Mouse (Mus musculus) mouse embryonic stem cell (cell line): ENCODE data around the gene Wbp2nl.
"Not testable (repeated sequence)": the region's sequence is repeated elsewhere in the genome, so short reads cannot be mapped to it uniquely, and the experiment has no call there.

Source experiments
- in situ Hi-C, 2 experiments: fragments of 300-500 bp; cut with MboI; formaldehyde crosslinking; loops; 1 replicate in 1 of 2; 3 replicates in 1 of 2; pipeline ENCODE4 v1.14.3; 2019 to 2020; ENCODE audit warnings: low sequenced_read_pairs in 2 of 2, low pct_unique_long_range_greater_than_20kb in 1 of 2, mixed read lengths in 1 of 2; ENCODE audit not compliant: unreplicated experiment in 1 of 2

Wbp2nl gene

DNA sequence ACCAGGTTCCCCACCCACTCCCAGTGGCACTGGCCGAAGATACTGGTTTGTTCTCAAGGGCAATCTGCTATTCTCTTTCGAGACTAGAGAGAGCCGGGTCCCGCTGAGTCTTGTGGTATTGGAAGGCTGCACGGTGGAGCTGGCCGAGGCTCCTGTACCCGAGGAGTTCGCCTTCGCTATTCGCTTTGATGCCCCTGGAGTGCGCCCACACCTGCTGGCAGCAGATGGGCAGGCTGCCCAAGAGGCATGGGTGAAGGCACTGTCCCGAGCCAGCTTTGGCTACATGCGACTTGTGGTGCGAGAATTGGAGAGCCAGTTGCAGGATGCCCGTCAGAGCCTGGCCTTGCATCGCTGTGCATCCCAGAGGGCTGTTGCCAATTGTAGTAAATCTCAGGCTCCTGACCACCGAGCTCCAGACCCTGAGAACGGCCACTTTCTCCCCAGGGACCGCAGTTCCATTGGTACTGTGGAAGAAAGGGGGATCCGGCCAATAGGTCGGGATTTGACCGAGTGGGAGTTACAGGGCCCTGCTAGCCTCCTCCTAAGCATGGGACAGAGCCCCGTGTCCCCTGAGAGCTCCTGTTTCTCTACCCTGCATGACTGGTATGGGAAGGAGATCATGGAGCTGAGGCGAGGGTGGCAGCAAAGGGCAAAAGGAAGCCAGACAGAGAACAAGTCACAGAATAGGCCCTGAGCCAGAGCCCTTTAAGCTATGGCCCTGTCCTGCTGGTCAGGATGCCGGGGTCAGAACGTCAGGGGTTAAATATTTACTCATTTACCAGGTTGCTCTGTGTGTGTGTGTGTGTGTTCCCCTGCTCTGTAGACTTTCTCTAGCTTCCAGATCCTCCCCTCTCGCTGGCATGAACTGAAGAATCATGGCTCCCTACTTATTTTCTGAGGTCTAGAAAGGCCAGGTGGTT lies 44.9 kb downstream of the Wbp2nl start:
- in situ Hi-C loops: no loop called here

DNA sequence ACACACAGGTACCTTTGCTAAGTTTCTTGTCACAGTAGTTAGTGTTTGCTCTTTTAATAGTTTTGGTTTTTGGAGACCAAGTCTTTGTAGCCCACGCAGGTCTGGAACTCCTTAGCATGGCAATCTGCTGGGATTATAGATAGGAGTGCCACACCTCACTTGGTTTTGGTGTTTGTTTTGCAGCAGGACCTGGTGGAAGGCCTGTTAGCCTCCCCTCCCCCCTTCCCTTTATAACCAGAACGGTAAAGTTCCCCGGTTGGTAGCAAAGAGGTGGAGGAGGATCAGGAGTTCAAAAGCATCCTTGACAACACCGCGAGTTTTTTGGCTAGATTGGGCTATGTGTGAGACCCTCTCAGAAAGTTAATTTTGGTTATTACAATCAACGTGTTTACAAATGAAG lies 46.2 kb downstream of the Wbp2nl start:
- in situ Hi-C loops: no loop called here

DNA sequence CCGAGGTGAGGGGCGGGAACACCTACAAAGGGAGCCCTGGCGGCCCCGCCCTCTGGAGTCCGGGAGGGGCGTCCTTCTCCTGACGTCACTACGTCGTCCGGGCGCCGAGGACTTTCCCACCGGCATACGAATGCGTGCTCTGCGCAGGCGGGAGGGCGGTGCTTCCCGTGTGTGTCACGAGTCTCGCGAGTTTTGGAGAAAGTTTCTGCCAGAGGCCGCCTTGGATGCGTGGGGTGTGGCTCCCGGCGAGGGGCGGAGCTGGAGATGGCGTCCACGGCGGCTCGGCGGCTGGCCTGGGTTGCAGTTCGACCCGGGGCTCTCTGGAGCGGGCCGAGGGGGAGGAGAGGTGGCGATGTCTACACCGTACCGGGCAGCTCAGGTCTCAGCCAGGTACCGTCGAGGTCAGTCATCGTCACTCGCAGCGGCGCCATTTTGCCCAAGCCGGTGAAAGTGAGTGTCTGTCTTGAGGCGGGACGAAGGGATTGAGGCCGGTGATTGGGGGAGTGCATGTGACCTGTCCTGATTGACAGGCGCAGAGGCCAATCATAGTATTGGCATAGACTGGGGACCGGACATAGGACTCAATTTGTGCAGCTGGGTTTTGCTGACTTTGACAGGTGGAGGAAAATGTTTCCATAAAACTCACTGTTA lies 47.2 kb downstream of the Wbp2nl start:
- in situ Hi-C loops: no loop called here

DNA sequence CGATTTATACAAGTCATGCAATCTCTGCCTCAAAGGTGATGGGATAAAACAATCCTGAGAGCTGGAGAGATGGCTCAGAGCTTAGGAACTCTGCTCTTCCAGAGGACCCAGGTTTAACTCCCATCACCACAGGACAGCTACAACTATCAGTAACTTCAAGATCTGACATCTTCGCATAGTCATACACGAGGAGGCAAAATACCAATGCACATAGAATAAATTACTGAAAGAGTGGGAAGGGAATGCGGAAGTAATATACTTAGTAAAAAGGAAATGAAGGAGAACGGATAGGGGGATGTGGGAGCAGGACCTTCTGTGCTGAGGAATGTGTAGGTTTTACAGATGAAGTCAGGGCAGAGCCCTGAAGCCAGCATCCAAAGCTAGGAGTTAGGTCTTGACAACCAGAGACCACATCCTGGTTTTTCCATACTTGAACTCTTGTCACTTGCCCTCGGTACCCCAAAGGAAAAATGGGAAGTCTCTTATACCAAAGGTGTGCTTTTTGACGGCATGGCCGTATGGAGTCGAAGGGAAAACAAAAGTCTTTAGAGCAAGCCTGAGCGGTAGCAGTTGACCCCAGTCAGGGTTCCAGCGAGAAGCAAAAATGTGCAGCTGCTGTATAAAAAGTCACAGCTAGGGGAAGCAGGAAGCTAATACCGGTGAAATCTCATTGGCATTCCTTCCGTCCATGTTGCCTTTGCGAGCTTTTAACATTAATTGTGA lies 48.0 kb downstream of the Wbp2nl start:
- in situ Hi-C loops: no loop called here

DNA sequence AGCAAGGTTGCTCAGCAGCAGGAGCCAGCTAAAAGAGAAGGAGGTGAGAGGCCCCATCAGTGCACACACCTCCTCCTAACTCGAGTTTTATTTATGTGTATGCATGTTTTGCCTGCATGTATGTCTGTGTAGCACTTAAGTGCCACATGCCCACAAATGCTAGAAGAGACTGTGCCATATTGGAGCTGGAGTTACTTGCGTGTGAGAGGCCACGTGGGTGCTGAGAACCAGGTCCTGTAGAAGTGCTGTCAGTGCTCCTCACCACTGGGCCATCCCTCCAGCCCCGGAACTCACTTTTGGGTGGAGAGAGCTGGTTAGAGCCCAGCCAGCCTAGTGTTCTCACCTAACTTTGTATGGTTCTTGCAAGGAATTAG lies 48.5 kb downstream of the Wbp2nl start:
- in situ Hi-C loops: no loop called here

DNA sequence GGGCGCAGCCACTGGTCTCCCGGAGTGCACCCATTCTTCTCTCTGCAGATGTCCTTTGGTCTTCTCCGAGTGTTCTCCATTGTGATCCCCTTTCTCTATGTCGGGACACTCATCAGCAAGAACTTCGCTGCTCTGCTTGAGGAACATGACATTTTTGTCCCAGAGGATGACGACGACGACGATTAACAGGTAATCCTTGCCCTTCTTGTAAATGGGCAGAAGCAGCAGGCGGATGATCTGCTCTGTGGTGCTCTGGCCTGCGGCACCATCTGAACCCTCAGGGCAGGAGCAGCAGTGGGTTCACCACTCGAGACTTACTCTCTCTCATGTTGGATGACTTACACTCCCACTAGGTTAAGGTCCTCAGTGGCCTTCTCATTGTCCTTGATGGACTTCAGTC lies 49.1 kb downstream of the Wbp2nl start:
- in situ Hi-C loops: no loop called here

DNA sequence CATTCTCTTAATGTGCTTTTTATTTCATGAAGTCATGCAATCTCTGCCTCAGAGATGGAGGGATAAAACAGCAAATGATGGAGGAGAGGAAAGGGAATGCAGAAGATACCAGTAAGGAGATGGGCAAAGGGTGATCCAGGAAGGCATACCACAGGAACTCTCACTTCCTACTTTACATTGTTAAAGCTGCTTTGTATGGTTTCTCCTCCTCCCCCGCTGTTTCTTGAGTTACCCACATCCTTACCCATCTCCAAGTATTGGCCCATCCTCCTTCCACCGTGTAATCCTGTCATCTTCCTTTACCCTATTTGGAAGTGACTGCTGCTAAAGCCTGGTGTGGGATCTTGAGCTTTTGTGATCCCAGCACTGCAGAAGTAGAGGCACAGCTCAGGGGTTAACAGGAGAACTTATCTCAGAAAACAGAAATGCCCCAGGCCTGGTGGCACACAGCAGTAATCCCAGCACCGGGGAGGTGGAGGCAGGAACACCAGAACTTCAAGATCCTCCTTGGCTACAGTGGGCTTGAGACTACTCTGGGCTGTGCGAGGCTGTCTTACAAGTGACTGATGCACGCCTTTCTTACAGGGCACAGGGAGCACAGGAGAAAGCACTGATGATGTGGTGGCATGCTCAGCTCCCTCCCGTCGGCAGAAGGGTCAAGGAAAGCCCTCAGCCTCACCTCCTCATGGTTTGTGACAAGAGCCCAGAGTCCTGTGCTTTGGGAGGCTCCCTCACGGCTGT lies 49.7 kb downstream of the Wbp2nl start:
- in situ Hi-C loops: no loop called here

DNA sequence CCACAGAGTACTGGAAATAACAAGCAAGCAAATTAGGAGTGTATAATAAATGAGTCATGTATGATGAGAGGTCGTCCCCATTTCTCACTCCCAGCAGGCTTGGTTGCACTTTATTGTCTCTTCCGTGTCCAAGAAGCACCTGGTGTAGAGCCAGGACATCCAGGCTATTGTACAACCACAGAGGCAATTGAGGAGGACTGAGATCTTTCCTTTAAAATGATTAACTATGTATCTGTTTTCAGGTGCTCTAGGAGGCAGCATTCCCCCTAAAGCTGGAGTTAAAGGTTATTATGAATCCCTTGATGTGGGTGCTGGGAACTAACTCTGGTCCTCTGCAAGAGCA lies 50.2 kb downstream of the Wbp2nl start:
- in situ Hi-C loops: no loop called here

DNA sequence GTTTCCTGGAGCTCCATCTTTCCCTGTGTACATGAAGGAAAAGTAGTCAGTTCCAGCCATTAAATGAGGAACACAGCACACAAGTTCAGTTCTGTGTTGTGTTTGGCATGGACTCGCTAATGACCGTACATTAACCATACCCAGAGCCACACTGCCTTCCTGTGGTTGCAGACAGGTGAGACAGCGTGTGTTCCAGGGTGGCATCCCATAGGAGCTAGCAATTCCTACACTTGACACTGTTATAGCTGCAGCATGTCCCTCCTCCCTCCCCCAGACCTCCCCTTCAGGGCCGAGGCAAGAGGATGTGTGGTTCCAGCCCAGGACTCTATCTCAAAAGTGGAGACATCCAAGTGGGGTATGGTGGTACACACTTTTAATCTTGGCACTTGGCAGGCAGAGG lies 51.6 kb downstream of the Wbp2nl start:
- in situ Hi-C loops: no loop called here

DNA sequence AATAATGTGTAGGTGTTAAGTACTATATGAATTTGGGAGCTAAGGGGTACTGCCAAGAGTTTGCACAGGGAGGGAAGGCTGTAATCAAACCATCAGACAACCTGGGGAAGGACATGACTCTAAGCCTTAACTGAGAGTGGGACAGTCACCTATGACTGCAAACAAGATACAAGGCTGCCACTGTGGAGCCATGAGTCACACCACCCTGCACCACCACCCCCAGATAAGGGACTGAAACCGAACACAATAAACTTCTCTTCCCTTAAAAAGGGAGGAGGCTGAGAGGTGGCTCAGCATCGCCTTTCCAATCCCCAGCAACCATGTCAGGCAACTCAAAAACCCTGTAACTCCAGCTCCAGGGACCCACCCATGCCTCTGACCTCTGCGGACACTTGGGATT lies 52.7 kb downstream of the Wbp2nl start:
- in situ Hi-C loops: no loop called here

DNA sequence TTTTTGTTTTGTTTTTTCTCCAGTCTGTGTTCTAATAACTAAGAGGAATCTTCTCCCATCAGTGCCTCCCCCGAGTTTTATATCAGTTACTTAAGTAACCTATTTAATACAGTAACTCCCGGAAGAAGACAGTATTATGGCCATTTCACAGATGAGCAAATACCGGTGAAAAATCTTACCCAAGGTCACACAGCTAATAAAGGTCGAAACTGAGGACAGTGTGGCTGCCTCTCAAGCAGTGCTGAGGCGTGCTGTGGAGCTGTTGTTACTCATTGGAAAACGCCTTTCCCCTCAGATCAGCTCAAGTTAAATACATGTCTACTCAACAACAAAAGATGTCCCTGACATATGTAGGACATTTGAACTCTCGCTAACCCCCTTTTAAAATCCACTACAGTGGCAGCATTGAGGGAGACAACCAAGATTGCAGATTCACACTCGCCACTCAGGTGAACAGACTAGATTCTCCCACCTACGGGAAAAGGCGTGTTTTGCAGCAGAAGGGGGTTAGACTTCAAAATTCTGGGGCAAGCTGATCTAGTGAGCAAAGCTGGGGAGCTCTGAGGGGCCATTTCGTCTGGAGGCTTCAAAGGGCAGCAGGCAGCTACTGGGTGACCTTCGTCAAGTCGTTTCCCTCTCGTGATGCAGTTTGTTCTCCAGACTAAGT lies 54.5 kb downstream of the Wbp2nl start:
- in situ Hi-C loops: no loop called here

DNA sequence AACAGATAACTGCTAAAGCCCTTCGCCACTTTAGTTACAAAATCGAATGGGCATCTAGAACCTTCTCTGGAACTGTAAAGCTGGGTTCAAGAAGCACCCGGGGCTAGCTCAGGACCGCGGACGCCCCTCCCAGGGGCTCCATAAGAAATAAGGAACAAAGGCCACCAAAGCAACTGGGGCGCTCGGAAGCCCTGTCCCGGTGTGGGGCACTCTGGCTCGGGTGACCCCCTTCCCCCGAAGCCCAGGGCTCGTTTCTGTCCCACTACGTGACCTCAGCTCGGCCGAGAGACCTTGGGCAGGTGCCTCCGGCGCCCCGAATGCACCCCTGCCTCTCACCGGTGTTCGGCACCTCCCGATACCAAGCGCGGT lies 55.0 kb downstream of the Wbp2nl start:
- in situ Hi-C loops: no loop called here

DNA sequence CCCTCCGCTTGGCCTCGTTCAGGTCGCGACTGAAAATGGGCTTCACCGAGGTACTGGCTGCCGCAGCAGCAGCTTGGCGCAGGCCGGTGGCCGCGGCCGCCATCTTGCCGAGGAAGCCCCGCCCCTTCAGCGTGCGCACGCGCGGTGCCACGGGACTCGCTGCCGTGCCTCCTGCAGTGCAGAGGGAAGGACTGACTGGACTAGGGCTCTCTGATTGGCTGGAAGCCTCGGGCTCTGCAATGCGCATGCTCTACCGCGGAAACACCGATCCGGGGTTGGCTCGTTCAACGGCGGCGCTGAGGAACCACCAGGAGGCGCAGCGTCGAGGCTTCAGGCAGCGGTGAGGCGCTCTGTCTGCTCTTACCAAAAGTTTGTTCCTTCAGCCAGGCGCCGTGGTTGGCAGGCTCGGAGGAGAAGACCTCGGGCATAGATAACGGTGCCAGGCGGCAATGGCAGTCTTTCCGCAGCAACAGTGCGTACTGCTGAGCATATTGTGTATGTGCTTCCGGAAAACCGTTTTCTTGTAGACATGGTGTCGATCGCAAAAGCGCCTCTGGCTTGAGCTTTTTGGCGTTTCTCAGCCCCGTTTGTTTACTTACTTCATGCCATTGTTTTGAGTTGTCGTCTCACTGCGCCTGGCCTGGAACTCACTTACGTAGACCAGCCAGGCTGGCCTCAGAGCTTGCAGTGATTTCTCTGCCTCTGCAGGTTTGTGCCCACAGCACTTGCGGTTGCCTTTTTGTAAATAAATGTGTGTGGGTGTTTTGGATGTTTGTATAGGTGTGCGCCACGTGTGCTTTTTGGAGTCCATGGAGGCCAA lies 55.6 kb downstream of the Wbp2nl start, which contains the start of gene Ndufa6:
Gene Ndufa6, minus strand, starts transcription at position 197 of the 820 bp plus-strand sequence.
- in situ Hi-C loops: no loop called here

DNA sequence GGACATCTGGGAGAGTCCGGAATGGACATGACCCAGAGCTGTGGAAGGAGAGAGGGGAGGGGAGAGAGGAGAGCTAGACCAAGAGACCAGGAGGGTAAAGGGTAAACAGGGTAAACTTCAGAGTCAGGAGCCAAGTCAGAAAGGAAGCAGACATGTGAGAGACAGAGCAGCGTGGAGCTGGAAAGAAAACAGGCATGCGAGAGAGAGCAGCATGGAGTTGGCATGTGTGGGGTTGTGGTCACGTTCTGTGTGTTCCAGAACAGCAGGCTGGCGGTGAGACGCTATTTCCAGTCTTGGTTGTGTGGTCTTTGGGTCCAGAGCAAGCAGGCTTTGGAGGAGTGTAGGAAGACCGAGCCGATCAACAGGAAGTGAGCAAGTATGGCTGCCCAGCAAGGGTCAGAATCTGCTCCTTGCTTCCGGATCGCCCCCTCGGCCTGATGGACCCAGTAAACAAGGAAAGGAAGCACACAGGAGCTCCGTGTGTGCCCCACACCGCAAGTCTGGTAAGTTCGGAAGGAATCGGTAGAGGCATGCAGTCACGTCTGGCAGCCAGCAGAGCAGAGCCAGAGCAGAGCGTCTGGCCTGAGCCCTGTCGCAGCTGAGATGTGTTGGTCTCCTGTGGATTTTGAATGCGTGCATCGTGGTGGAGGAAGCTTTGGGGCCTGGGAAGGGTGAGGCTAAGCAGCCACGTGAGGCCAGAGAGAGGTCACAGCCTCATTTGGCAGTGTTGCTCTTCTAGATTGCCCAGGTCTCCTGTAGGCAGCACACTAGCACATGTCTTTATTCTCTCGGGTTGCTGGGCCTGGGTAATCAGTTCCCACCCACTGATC lies 59.9 kb downstream of the Wbp2nl start:
- in situ Hi-C loops: no loop called here

DNA sequence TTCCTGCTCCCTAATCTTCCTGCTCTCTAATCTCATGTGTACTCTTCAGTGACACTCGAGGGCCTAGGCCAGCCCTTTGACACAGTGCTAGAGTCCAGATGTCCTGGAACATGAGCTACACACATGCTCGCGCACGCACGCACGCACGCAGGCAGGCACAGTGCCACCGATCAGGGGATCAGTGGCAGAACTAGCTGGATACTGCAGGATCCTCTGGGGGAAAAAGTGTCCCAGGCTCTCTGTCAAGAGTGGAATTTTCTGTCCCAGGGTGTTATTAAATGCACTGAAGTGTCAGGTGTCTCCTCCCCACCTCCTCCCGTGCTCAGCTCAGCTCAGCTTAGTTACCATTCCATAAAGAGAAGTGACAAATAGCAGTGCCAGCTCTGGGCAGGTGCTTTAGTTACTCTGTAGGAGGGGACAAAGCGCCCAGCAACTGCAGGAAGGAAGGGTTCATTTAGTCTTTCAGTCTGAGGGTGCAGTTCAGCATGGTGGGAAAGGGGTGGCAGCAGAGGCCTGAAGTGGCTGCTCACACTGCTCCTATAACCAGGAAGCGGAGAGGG lies 62.8 kb downstream of the Wbp2nl start:
- in situ Hi-C loops: no loop called here

DNA sequence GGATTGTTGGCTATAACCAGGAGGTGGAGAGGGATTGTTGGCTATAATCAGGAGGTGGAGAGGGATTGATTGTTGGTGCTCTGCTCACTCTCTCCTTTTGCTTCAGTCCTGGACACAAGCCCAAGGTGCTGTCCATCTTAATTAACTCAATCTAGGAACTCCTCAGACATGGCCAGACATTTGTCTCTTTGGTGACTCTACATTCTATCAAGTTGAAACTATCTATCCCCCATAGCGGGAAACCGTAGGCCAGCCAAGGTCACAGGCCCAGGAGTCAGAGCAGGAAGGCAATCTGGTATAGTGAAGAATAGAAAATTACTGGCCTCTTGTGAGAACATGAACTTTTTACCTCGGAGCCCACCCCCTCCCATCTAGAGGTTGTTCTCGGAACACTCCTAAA lies 63.5 kb downstream of the Wbp2nl start:
- in situ Hi-C loops: no loop called here

DNA sequence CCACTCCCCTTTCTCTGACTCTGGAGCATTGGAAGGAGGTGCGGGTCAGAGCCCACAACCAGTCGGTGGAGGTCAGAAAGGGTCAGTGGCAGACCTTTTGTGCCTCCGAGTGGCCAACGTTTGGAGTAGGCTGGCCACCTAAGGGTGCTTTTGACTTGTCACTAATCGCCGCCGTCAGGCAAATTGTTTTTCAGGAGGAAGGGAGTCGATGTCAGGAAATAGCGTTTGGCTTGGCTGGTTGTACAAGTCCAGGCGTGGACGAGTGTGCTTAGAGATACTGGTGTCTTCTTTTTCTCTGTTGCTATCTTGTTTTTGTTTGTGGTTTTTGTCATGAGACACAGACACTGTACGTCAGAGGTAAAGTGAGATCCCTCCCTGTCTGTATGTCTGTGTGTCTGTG lies 65.0 kb downstream of the Wbp2nl start:
- in situ Hi-C loops: not testable (repeated sequence)
